16 mouse cellular contexts compared by ENCODE assay signal in the genomic region with DNA sequence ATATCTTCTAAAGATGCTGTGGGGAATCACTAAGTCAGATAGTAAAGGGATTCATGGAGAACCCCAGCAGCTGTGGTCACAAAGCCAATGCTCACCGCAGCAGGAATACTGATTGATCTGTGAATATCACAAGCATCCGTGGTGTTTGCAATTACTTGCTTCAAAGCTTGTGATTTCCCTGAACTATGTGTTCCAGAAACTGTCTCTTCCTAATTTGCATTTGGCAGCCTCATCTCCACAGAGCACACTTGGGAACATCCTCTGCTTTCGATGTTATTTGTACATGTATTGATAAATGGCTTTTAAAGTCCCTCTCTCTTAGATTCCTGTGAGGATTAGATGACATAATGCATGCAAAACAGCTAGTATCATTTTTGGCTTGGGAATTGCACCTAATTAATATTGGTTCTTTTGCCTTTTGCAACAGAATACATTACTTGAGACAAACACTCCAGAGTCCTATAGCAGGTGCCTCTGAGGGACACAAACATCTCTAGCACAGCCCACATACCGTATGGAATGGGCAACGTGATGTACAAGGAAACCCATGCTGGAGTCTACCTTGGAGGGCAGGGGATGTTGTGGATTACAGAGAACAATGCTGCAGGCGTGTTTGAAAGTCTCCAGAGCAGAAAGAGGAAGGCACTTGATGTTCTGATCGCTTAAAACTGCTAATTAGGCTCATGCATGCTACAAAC.
DNase-seq lines count a peak whose midpoint lies in the region; ATAC-seq and TF ChIP-seq lines count a peak whose summit lies in the region.
"Had no signal": no experiment of that assay in that cellular context is flagged by ENCODE, and none has a peak within 500 bp of the region (broad histone marks: within the 10 kb centered on the region; RNA-seq: fewer than 3 reads in every experiment).

No protein-coding gene starts in this region.

- no peak for DNase-seq in heart, embryonic 10.5 days (ENCODE audit: low spot score)
- DNase-seq in heart, postnatal 14 days = no peak
- DNase-seq in neural tube, embryonic 10.5 days (ENCODE audit: extremely low spot score, low spot score) = no peak
- DNase-seq in layer of hippocampus, adult 2 months (ENCODE audit: low spot score in 2 of 2) = peak; percentile 33 to 60
- DNase-seq in telencephalon, adult 2 months (ENCODE audit: low read depth, low spot score) = peak; percentile 56
- DNase-seq in kidney, adult 18-20 months = no peak
- DNase-seq: cerebellum, adult 2 months; embryo, embryonic 11 days; gastrocnemius, postnatal 25 days; kidney, adult 9 months; thymus, postnatal 25 days had no signal

- intact Hi-C loops in heart, postnatal 14 days (cut with DNase I) = loop anchor here (5.0 kb wide), 2 partner anchors 162 to 208 kb away; no protein-coding TSS in a partner anchor

- H3K4me3 ChIP-seq in heart, embryonic 10.5 days = no peak overlapping the region
- no peak overlapping the region for H3K4me3 ChIP-seq in neural tube, embryonic 14.5 days (ENCODE audit: low read depth, low read length)
- no peak overlapping the region for H3K4me3 ChIP-seq in layer of hippocampus, adult 2 months
- H3K4me3 ChIP-seq: hindbrain, embryonic 15.5 days; limb, embryonic 10.5 days; midbrain, embryonic 13.5 days had no signal

- H3K9ac ChIP-seq in neural tube, embryonic 14.5 days (replicated peaks; ENCODE audit: low read depth, low read length) = no peak overlapping the region
- H3K9ac ChIP-seq: hindbrain, embryonic 15.5 days; liver, embryonic 14.5 days; midbrain, embryonic 13.5 days had no signal

- H3K27me3 ChIP-seq in heart, embryonic 10.5 days (ENCODE audit: insufficient read depth, poor library complexity, severe bottlenecking) = no peaks in the 10 kb centered on the region
- no peaks in the 10 kb centered on the region for H3K27me3 ChIP-seq in neural tube, embryonic 14.5 days (ENCODE audit: control insufficient read depth, insufficient read depth, low read length)
- H3K27me3 ChIP-seq: hindbrain, embryonic 15.5 days; midbrain, embryonic 13.5 days had no signal

- no peak for ATAC-seq in neural tube, embryonic 14.5 days (ENCODE audit: low read depth)
- ATAC-seq: midbrain, embryonic 13.5 days had no signal

- no peaks in the 10 kb centered on the region for H3K36me3 ChIP-seq in heart, embryonic 10.5 days
- H3K36me3 ChIP-seq in neural tube, embryonic 14.5 days (ENCODE audit: control insufficient read depth, insufficient read depth, low read length) = no peaks in the 10 kb centered on the region
- H3K36me3 ChIP-seq: hindbrain, embryonic 15.5 days; limb, embryonic 10.5 days; midbrain, embryonic 13.5 days had no signal

- no peak for TF ChIP-seq CTCF in layer of hippocampus, adult 2 months (conservative IDR thresholded peaks at IDR 0.05)

- peaks cover 12% of the 10 kb centered on the region for H3K4me1 ChIP-seq in heart, embryonic 10.5 days
- H3K4me1 ChIP-seq in neural tube, embryonic 14.5 days (ENCODE audit: control insufficient read depth, insufficient read depth, low read length) = no peaks in the 10 kb centered on the region
- H3K4me1 ChIP-seq: hindbrain, embryonic 15.5 days; limb, embryonic 10.5 days; midbrain, embryonic 13.5 days had no signal

- H3K4me2 ChIP-seq in neural tube, embryonic 14.5 days (ENCODE audit: low read depth, low read length) = no peak overlapping the region
- H3K4me2 ChIP-seq: hindbrain, embryonic 15.5 days; midbrain, embryonic 13.5 days had no signal

- WGBS in heart, embryonic 10.5 days = 73% methylated on average over 7 of the region's 7 CpGs
- 58% methylated on average over 7 of the region's 7 CpGs for WGBS in neural tube, embryonic 14.5 days

- no peaks in the 10 kb centered on the region for H3K9me3 ChIP-seq in heart, embryonic 10.5 days
- no peaks in the 10 kb centered on the region for H3K9me3 ChIP-seq in neural tube, embryonic 14.5 days (ENCODE audit: control insufficient read depth, low read length)
- H3K9me3 ChIP-seq: hindbrain, embryonic 15.5 days; limb, embryonic 10.5 days; midbrain, embryonic 13.5 days had no signal

- H3K27ac ChIP-seq in heart, embryonic 10.5 days = peak overlapping the region; percentile 86
- H3K27ac ChIP-seq in neural tube, embryonic 14.5 days (ENCODE audit: low read depth, low read length) = 0 out of 2 replicates have a peak overlapping the region, but pooled peaks have one; percentile 28
- peak overlapping the region; percentile 76 for H3K27ac ChIP-seq in layer of hippocampus, adult 2 months
- H3K27ac ChIP-seq: hindbrain, embryonic 15.5 days; limb, embryonic 10.5 days; liver, embryonic 14.5 days; midbrain, embryonic 13.5 days had no signal

Comparison
In these comparisons a context has a peak if more than half of its experiments do, and no peak if none do; other contexts are left out.
1. DNase-seq: peak in layer of hippocampus, adult 2 months (2 of 2) and telencephalon, adult 2 months (single experiment); none in heart, embryonic 10.5 days (single experiment), heart, postnatal 14 days (0 of 2), neural tube, embryonic 10.5 days (single experiment) and kidney, adult 18-20 months (single experiment).
2. H3K27ac ChIP-seq: peak in every context shown above with its lines; median percentile 86 in heart, embryonic 10.5 days; 76 in layer of hippocampus, adult 2 months; 28 in neural tube, embryonic 14.5 days.